Mouse (Mus musculus) frontal cortex, postnatal 14 days (tissue): Measurements from ENCODE around the gene Tmem120b.
A peak's percentile ranks its signal among the peaks of the same experiment; 100 is the strongest.

Experiments
- DNase-seq, 2 experiments: peaks; one replicate each; pipeline ENCODE4 v3.0.0; 2022; ENCODE audit warnings: low spot score in 2 of 2

Gene Tmem120b

DNA sequence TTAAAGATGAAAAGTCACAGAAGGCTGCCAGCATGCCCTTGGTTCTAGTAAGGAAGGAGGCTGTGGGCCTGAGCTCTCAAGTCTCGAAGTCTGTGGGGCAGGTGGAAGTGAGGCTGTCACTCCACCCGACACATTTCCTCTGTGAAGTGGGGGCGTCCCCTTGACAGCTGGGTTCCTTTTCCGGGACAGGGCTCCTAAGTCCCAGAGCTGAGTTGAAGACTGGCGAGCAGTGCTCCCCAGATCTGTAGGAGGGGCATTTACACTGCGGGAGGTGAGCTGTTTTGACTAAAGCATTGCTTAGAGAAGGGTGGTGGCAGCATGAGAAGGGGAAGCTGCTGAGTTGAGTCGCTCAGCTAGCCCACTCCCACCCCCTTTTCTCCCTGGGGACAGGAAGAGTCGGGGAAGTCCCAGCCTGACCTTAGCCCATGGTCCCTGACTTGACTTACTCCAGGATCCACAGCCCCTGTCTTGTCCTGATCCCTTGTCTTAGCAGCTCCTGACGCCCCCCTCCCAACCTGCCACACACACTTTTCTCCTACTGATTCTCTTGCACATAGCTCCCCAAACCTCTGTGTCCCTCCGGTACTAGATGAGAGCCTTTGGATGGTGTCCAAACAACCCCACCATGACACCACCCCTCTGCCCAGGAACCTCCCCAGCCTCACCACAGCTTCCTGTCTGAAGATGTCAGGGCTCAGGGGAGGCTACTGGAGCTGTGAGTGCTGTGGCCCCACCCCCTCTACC lies 60.4 kb downstream of the Tmem120b start:
- no peak for DNase-seq

DNA sequence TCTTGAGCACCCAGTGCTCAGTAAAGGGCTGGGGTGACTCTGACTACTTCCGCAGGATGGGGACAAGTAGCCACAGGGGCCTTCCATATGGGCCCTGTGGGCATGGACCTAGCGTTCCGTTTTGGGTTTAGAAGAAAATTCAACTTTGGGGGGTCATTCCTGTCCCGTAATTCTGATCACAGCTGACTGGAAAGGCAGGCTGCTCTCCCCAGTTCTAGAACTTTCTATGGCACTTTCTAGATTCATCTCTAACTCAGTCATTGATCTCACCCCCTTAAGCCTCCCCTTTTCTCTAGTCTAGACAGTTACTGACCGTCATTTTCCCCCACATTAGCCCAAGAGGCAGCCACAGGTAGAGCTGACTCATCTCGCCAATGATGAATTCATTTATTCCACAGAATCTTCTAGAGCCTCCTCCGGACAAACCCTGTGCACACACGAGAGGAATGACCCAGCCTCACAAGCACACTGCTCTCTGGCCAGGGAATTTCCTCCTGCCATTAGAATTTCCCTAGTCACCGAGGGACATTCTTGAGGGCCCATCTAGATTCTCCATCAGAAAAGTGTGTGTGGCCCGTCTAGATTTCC lies 61.0 kb downstream of the Tmem120b start:
- no peak for DNase-seq

DNA sequence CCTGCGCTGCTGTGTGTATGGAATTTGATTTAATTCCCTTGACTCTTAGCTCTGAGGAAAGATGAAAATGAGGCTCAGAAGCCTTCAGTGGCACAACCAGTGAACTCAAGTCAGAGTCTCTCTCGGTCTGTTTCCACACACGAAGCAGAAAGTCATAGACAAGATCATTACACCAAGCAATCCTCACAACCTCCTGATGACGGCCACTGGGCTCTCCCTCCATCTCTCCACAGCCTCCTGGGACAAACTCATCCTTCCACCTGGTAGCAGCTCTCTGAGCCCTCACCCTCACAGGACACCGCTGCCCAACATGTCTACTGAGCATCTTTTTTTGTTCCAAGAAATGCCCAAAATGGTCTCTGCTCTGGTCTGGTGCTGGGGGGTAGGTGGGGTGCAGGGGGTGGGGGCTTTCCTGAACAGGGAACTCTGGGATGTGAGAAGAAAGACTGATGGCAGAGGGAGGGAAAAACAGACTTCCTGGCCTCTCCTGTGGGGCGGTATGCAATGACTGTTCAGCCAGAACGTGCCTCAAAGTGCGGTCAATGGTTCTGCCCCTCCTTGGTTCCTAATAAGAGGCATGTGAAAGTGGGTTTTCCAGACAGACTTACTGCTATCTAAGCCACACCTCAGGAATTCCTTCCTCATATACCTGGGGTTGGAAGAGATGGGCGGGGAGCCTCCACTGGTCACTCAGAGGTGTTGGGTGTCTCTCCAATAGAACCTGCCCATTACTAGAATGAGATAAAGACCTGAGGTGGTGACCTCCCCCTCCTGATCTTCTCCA lies 62.0 kb downstream of the Tmem120b start:
- no peak for DNase-seq

GRCm38 (mm10) chr5:123130814-123131148 lies 62.6 kb downstream of the Tmem120b start:
- no peak for DNase-seq

DNA sequence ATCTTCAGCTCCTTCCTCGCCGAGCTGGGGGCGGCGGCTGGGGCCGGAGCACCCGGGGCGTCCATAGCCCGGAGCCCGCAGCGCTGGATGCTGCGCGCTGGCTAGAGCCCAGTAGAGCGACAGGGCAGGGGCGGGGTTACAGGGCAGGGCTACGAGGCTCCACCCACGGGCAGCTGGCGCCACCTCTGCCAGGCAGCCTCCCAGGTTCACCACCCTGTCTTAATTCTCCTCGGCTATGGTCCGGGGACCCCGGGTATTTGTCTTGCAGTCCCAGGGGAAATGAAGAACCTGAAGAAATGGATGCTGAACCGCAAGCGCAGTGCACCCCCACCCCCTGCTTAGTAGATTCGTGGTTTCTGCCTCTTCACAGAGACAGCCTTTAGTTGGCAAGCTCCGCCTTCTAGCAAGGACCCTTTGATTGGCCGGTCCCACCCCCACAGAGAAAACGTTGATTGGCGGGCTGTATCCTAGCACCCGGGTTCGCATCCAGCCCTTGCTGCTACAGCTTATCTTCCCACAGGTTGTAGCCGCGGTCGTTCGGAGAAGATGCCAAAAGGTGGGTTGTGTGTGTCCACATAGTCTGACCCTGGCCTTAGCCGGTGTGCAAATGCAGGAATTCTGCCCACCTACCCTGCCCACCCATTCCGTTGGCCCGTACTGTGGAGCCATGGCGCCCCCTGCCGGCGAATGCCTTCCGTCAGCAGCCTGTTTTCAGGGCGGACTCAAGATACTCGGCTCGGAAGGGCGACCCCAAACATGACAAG lies 64.3 kb downstream of the Tmem120b start, which contains the start of gene Rhof:
TSS of gene Rhof (minus strand) at position 385 of the 764 bp plus-strand sequence.
- peak; percentile 78 to 83 for DNase-seq

DNA sequence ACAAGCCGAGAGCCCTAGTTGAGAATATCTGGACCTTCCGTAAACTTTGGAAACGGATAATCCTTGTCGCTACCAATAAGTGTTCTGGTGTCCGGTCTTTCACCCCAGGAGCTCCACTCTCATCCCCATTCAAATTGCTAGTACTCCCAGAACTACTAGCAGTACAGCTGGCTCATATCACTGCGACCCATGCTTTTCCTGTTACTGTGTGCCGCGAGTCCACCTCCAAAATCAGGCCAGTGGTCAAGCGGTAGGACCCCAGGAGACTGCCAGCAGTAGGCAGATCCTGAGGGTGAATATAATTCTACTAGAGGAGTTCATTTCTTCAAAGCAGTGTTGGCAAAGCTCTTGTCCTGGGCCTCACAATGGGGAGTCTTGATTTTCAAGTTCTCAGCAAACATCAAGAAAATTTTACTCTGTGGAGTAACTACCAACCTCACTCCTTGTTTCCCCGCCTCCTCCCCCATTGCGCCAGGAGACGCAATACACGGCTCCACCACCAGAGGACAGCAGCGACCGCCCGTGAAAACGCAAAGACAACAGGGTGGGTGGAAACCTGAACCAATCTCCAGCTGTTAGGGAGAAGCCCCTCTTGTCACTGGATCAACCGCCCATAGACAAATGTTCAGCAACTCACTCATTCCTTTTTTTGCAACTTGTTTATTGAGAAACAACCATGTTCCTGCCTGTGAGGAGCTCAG lies 65.0 kb downstream of the Tmem120b start:
- peak; percentile 85 to 93 for DNase-seq

GRCm38 (mm10) chr5:123133784-123134143 lies 65.5 kb downstream of the Tmem120b start:
- DNase-seq, result peak in 1 of 2 experiments; percentile 40

- no peak for DNase-seq
Measured at GRCm38 (mm10) chr5:123134186-123134874, 66.1 kb downstream of the Tmem120b start.

DNA sequence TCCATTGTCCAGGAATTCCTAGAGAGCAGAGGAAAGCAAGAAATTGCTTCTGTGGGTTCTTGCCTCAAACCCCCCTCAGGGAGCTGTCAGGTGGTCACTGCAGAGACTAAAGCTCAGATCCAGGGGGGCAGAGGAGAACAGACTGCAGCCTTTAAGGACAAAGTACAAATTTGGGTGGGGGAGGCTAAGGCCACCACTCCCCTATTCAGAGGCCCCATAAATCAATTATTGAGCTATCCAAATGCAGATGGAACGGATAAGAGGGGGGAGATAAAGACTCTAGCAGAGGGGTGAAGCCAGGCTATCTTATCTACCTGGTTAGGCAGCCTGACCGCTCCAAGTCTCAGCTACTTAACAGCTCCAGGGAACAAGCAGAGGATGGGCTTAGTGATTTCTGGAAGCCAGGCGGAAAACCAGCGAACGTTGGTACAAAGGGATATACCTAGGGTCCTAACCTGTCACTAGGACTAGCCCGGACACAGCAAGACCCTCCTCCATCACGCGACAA lies 66.7 kb downstream of the Tmem120b start:
- no peak for DNase-seq

- DNase-seq, result peak in 1 of 2 experiments; percentile 49
Measured at GRCm38 (mm10) chr5:123135471-123136360, 67.5 kb downstream of the Tmem120b start.

DNA sequence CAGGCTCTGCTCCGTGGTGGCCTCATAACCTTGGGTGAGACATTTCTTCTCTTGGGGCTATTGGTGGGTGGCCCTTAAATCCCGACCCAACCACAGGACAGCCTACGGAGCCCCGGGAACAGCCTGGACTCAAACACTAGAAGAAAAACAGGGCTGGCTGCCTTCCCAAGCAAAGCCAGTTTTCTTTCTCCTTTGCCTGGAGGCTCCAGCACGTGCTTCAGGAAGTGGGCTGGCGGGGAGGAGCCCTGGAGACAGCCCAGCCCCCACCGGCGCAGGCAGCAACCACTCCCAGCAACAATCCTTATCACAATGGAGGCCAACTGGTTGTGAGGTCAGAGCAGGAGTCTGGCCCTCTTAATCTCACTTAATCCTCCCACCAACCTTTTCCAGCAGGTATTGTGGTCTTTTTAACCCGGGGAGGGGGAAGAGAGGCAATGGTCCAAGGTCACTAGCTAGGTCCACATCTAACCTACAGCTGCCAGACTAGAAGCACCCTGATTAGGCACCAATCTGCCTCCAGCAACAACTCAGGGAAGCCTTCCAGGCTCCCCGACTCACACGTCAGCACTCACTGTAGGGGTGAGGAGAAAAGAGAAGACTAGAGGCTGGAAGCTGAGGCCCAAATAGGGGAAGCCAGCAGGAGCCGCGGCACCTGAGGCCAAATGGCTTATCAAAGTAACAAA lies 68.3 kb downstream of the Tmem120b start:
- DNase-seq, result peak; percentile 78 to 84

- DNase-seq, result peak in 1 of 2 experiments; percentile 60
Measured at GRCm38 (mm10) chr5:123137044-123137909, 69.1 kb downstream of the Tmem120b start.

GRCm38 (mm10) chr5:123137910-123138229 lies 69.7 kb downstream of the Tmem120b start:
- no peak for DNase-seq

GRCm38 (mm10) chr5:123138230-123138911 lies 70.2 kb downstream of the Tmem120b start:
- DNase-seq, result no peak

GRCm38 (mm10) chr5:123138953-123139721 lies 70.9 kb downstream of the Tmem120b start:
- peak in 1 of 2 experiments; percentile 76 for DNase-seq

DNA sequence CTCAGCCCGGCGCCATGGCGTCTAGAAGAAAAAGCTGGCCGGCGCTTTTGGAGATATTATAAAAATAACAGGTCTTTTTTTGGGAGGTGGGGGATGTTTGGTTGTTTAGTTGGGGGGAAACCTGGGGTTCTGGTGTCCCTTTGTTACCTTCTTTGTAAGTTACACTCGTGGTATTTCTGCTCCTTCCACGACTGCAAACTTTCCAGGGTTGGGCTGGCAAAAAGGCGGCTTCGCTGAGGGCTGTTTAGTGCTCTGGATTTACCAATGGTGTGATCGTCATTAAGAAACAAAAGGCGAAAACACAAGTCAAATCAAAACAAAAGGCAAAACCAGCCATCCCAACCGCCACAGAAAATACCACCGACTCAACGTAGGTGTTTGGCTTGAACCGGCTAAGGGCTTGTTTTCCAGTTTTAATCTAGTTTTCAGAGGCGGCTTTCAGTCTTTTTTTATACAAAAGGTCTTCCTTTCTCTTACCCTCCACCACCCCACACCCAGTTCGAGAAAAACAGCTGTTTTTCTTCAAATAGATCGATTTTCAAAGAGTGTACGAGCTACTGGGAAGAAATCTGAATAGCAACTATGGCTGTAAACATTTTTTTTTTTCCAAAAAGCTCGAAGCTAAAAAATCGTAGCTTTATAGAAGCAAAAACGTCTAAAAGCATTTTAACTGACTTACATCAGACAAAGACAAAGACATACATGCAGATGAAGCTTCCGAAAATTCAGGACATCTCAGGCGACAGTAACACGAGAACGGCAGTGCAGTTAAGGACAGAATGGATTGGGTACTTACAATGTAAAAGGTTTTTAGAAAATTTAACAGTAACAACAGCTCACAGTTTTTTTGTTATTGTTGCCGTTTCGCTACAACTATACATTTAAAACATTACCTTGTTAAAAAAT lies 71.8 kb downstream of the Tmem120b start:
- DNase-seq, result no peak
